Mouse (Mus musculus) liver, postnatal 0 days (tissue): ENCODE measurements around the gene Pax2.

ENCODE experiments used
- CTCF ChIP-seq: sonication (generic); IDR thresholded peaks from 2 replicates; pipeline ENCODE4 v1.5.1; 2016; ENCODE audit warnings: antibody characterized with exemption, low read depth
- EP300 ChIP-seq: IDR thresholded peaks from 2 replicates; pipeline ENCODE4 v1.6.1; 2016; ENCODE audit warnings: antibody characterized with exemption, low read depth, mild to moderate bottlenecking

DNA sequence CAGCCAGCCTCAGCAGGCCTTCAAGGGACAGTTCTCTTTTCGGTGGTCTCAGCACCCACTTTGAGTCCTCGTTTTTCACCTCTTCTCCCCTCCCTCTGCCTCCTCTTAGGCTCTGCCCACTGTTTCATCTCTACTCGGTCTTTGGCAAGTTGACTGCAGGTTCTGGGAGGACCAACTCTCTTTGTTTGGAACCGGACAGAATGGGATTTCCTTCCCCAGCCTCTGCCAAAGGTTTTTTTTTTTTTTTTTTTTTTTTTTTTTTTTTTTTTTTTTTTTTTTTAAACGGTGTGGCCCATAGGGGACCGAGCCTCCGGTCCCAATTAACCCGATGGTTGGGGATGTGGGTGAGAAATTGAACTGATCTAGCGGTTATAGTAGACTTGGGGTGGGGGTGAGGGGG lies 4.8 kb upstream of the Pax2 start:
- TF ChIP-seq CTCF (no peak), EP300 (no peak)
